Mouse (Mus musculus) embryonic facial prominence, embryonic 10.5 days (tissue): Measurements from ENCODE around the gene Fam155a. TPM values are rescaled to one million over a fixed set of nuclear protein-coding genes. Genes with fewer than 3 reads are reported as not detected.

Source experiments
- DNase-seq: peaks from one replicate; pipeline ENCODE4 v3.0.0-alpha.2; 2017; ENCODE audit warnings: low spot score
- H3K27ac ChIP-seq: fragments of 300-500 bp; sonication (generic); replicated peaks from 2 replicates; pipeline ENCODE4 v1.5.1; 2016; ENCODE audit warnings: mild to moderate bottlenecking
- H3K27me3 ChIP-seq: fragments of 300-500 bp; sonication (generic); replicated peaks from 2 replicates; pipeline ENCODE4 v1.6.1; 2016; ENCODE audit warnings: low read depth, mild to moderate bottlenecking; ENCODE audit not compliant: poor library complexity, severe bottlenecking
- H3K36me3 ChIP-seq: fragments of 300-500 bp; sonication (generic); replicated peaks from 2 replicates; pipeline ENCODE4 v1.6.1; 2016; ENCODE audit warnings: mild to moderate bottlenecking, moderate library complexity
- H3K4me1 ChIP-seq: fragments of 300-500 bp; sonication (generic); 2 replicates; pipeline ENCODE4 v1.6.1; 2016
- H3K4me3 ChIP-seq: fragments of 300-500 bp; sonication (generic); 2 replicates; pipeline ENCODE4 v1.5.1; 2016; ENCODE audit warnings: mild to moderate bottlenecking, moderate library complexity
- H3K9me3 ChIP-seq: fragments of 300-500 bp; sonication (generic); 2 replicates; pipeline ENCODE4 v1.6.1; 2016; ENCODE audit warnings: mild to moderate bottlenecking
- WGBS: fragments of 180-500 bp; shearing (Covaris S2); methylation state at CpG from one replicate; pipeline ENCODE4 v1.1.7; 2016; 5-methylcytosine and 5-hydroxymethylcytosine counted together
- polyA plus RNA-seq: library from polyadenylated mRNA; unstranded; fragments of >200 nt; fragmentation: Nextera tagmentation; extraction: Ambion mirVana; gene quantifications from 2 replicates; pipeline ENCODE4 v1.2.1, GENCODE M21; 2016

Gene Fam155a
- polyA plus RNA-seq, 1 experiment from 2014 or later = 0.64 TPM

- H3K4me1 ChIP-seq = 0 out of 2 replicates have a peak, but pooled peaks cover 3% of the 10 kb centered on the region
- H3K27me3 ChIP-seq = no peaks in the 10 kb centered on the region
- H3K36me3 ChIP-seq = no peaks in the 10 kb centered on the region
- no peak overlapping the region for H3K27ac ChIP-seq
- 71% methylated on average over 4 of the region's 4 CpGs for WGBS
- DNase-seq = no peak
- H3K9me3 ChIP-seq = no peaks in the 10 kb centered on the region
- H3K4me3 ChIP-seq = no peak overlapping the region
Observed at GRCm38 (mm10) chr8:9211751-9212150, 559.2 kb downstream of the Fam155a start.

DNA sequence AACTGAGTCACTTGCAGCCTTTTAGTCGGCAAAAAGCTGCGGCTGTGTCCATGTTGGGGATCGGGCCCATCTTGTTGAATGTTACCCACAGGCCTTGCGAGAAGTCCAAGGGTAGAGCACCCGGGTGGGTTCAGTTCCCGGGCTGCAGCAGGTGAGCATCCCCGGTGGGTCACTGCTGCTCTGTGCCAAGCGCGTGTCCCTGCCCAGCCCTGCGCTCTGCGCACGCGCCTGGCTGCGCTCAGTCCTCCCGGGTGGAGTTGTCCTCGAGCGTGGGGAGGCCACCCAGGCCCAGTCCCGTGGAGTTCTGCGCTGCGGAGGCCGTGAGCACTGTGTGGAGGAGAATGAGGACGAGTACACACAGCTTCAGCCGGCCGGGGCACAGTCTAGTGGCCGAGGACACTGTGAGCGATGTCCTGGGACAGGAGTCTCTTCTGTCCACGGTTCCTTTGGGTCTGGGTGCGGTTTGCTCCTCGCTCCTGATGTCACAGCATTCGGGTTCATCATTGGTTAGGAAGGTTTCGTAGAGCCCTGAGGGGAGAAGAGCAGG is 563.4 kb downstream of the Fam155a start:
- no peak for DNase-seq
- 92% methylated on average over 31 of the region's 31 CpGs for WGBS
- H3K27me3 ChIP-seq = no peaks in the 10 kb centered on the region
- H3K9me3 ChIP-seq = no peaks in the 10 kb centered on the region
- no peak overlapping the region; the same call in 1 of the 2 replicates for H3K27ac ChIP-seq
- H3K4me3 ChIP-seq = no peak overlapping the region
- H3K4me1 ChIP-seq = peaks cover 19% of the 10 kb centered on the region
- H3K36me3 ChIP-seq = no peaks in the 10 kb centered on the region

- no peak overlapping the region for H3K27ac ChIP-seq
- no peaks in the 10 kb centered on the region for H3K9me3 ChIP-seq
- no peak overlapping the region for H3K4me3 ChIP-seq
- H3K4me1 ChIP-seq = peaks cover 19% of the 10 kb centered on the region
- no peaks in the 10 kb centered on the region for H3K36me3 ChIP-seq
- WGBS = 52% methylated on average over 10 of the region's 10 CpGs
- H3K27me3 ChIP-seq = no peaks in the 10 kb centered on the region
- DNase-seq = no peak
Observed at GRCm38 (mm10) chr8:9204345-9205067, 566.5 kb downstream of the Fam155a start.

DNA sequence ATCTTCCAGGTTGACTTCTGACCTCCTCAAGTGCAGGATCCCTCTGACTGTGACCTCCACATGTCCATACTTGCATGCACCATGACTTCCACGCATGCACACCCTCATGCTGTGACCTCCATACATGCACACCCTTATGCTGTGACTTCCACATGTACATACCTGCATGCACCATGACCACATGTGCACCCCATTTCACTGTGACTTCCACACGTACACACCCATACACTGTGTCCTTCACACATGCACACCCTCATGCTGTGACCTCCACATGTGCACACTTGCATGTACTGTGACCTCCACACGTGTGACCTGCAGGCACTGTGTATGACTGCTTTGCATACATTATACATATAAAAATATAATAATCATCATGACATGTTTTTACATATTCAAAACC is 570.9 kb downstream of the Fam155a start:
- no peak for DNase-seq
- Histone ChIP-seq H3K36me3 (no peaks in the 10 kb centered on the region), H3K27me3 (no peaks in the 10 kb centered on the region), H3K27ac (no peak overlapping the region), H3K4me3 (no peak overlapping the region), H3K9me3 (no peaks in the 10 kb centered on the region), H3K4me1 (peaks cover 18% of the 10 kb centered on the region)
- 89% methylated on average over 3 of the region's 3 CpGs for WGBS

GRCm38 (mm10) chr8:9191682-9192081 is 579.3 kb downstream of the Fam155a start:
- no peaks in the 10 kb centered on the region for H3K27me3 ChIP-seq
- H3K4me3 ChIP-seq = no peak overlapping the region
- H3K27ac ChIP-seq = no peak overlapping the region
- H3K9me3 ChIP-seq = no peaks in the 10 kb centered on the region
- 86% methylated on average over 3 of the region's 3 CpGs for WGBS
- DNase-seq = no peak
- H3K4me1 ChIP-seq = no peaks in the 10 kb centered on the region
- no peaks in the 10 kb centered on the region for H3K36me3 ChIP-seq

GRCm38 (mm10) chr8:9188616-9189015 is 582.3 kb downstream of the Fam155a start:
- H3K4me1 ChIP-seq = no peaks in the 10 kb centered on the region
- no peaks in the 10 kb centered on the region for H3K27me3 ChIP-seq
- DNase-seq = no peak
- no peak overlapping the region for H3K27ac ChIP-seq
- H3K36me3 ChIP-seq = no peaks in the 10 kb centered on the region
- H3K9me3 ChIP-seq = no peaks in the 10 kb centered on the region
- WGBS = 50% methylated on average over 4 of the region's 4 CpGs
- H3K4me3 ChIP-seq = no peak overlapping the region

DNA sequence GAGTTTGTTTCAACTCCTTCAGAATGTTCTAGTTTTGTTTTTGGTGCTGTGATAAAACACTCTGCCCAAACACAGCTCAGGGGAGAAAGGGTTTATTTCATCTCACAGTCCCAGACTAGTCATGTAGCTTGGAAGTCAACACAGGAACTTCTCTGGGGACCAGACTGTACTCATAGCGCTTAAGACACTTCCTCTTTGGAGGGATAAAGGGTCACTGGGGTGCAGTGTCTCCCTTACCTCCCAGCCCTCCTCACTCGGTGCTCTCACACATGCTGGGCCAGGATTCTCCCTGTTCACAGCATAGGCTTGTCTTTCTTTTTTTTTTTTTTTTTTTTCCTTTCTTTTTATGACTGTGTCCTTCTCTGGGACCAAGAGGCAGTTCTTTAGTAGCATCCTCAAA is 585.8 kb downstream of the Fam155a start:
- Histone ChIP-seq H3K4me3 (no peak overlapping the region), H3K27me3 (no peaks in the 10 kb centered on the region), H3K9me3 (no peaks in the 10 kb centered on the region), H3K27ac (no peak overlapping the region), H3K4me1 (no peaks in the 10 kb centered on the region), H3K36me3 (no peaks in the 10 kb centered on the region)
- WGBS = 62% methylated on average over 2 of the region's 2 CpGs
- DNase-seq = no peak

- 89% methylated on average over 7 of the region's 7 CpGs for WGBS
- no peaks in the 10 kb centered on the region for H3K4me1 ChIP-seq
Observed at GRCm38 (mm10) chr8:9182461-9182860, 588.5 kb downstream of the Fam155a start.

GRCm38 (mm10) chr8:9180686-9181315 is 590.2 kb downstream of the Fam155a start:
- no peak for DNase-seq
- peaks cover 12% of the 10 kb centered on the region for H3K4me1 ChIP-seq
- H3K27ac ChIP-seq = no peak overlapping the region
- no peaks in the 10 kb centered on the region for H3K9me3 ChIP-seq
- no peak overlapping the region for H3K4me3 ChIP-seq
- H3K27me3 ChIP-seq = peaks cover 11% of the 10 kb centered on the region
- no peaks in the 10 kb centered on the region for H3K36me3 ChIP-seq
- 84% methylated on average over 17 of the region's 17 CpGs for WGBS

More at GRCm38 (mm10) chr8:9182461-9182860, 588.5 kb downstream of the Fam155a start:
- Histone ChIP-seq H3K27me3 (peaks cover 4% of the 10 kb centered on the region; the same call in 1 of the 2 replicates), H3K36me3 (no peaks in the 10 kb centered on the region), H3K4me3 (no peak overlapping the region), H3K9me3 (no peaks in the 10 kb centered on the region), H3K27ac (no peak overlapping the region)
- no peak for DNase-seq

GRCm38 (mm10) chr8:9176974-9177373 is 594.0 kb downstream of the Fam155a start:
- peaks cover 20% of the 10 kb centered on the region for H3K27me3 ChIP-seq
- 77% methylated on average over 7 of the region's 7 CpGs for WGBS
- DNase-seq = no peak

GRCm38 (mm10) chr8:9174865-9175565 is 595.9 kb downstream of the Fam155a start:
- DNase-seq = peak; percentile 77
- H3K36me3 ChIP-seq = no peaks in the 10 kb centered on the region
- no peak overlapping the region for H3K27ac ChIP-seq
- H3K4me3 ChIP-seq = no peak overlapping the region
- peaks cover 20% of the 10 kb centered on the region for H3K27me3 ChIP-seq
- no peaks in the 10 kb centered on the region for H3K9me3 ChIP-seq
- WGBS = 33% methylated on average over 9 of the region's 9 CpGs
- H3K4me1 ChIP-seq = peaks cover 35% of the 10 kb centered on the region

More at GRCm38 (mm10) chr8:9176974-9177373, 594.0 kb downstream of the Fam155a start:
- Histone ChIP-seq H3K9me3 (no peaks in the 10 kb centered on the region), H3K27ac (no peak overlapping the region), H3K4me3 (no peak overlapping the region), H3K36me3 (no peaks in the 10 kb centered on the region), H3K4me1 (peaks cover 29% of the 10 kb centered on the region)

DNA sequence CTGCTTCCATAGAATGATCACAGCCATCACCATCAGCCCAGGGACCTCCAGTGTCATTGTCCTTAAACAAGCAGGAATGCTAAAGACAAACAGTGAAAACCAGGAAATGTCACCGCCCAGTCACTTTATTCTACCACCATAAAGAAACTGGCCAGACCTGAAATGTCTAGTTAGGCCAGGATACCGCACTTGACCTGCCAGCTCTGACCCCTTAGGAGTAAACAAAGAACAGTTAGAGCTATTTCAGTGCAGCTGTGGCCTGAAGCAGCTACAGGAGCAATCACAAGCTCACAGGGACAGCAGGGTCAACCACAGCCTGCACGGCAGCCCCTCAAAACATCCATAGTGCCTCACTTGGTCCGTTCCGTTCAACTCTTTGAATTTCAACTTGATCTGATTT is 599.1 kb downstream of the Fam155a start:
- Histone ChIP-seq H3K9me3 (no peaks in the 10 kb centered on the region), H3K4me1 (peaks cover 32% of the 10 kb centered on the region), H3K36me3 (no peaks in the 10 kb centered on the region), H3K27me3 (peaks cover 17% of the 10 kb centered on the region; the same call in 1 of the 2 replicates), H3K27ac (no peak overlapping the region), H3K4me3 (no peak overlapping the region)
- peak; percentile 15 for DNase-seq
- 64% methylated on average over 5 of the region's 5 CpGs for WGBS
